Comparison of ENCODE assay signal across 8 mouse cellular contexts in genomic region chr6:113000666-113001287, GRCm38 (mm10). TPM values are rescaled to one million over a fixed set of nuclear protein-coding genes. Genes with fewer than 3 reads are reported as not detected.
DNase-seq lines count a peak whose midpoint lies in the region; ATAC-seq lines count a peak whose summit lies in the region.

No protein-coding gene starts in this region.

- peak; percentile 81 to 88 for DNase-seq in adrenal gland, adult 18-20 months (ENCODE audit: low spot score in 2 of 2)
- peak; percentile 96 for DNase-seq in embryo, embryonic 10.5 days (ENCODE audit: low spot score)
- peak; percentile 74 for DNase-seq in gastrocnemius, postnatal 25 days
- peak; percentile 91 for DNase-seq in intestine, embryonic 14.5 days (ENCODE audit: low spot score)
- peak; percentile 91 for DNase-seq in left cerebral cortex, postnatal 10 days (ENCODE audit: extremely low spot score in 1 of 2, low spot score in 2 of 2)
- DNase-seq in right cerebral cortex, postnatal 25 days, result peak; percentile 86
- peak; percentile 77 to 81 for DNase-seq in urinary bladder, postnatal 36 days (ENCODE audit: low spot score in 2 of 2)

- WGBS in intestine, embryonic 14.5 days, result 33% methylated on average over 11 of the region's 11 CpGs

- H3K4me1 ChIP-seq in intestine, embryonic 14.5 days (replicated peaks; ENCODE audit: control insufficient read depth, insufficient read depth, low read length), result no peaks in the 10 kb centered on the region; the same call in 1 of the 2 replicates

- H3K27me3 ChIP-seq in intestine, embryonic 14.5 days (replicated peaks; ENCODE audit: control insufficient read depth, insufficient read depth, low read length), result no peaks in the 10 kb centered on the region

- ATAC-seq in intestine, embryonic 14.5 days (replicated peaks; ENCODE audit: low FRiP score, low TSS enrichment, low read depth), result peak; percentile 82
- ATAC-seq in megakaryocyte-erythroid progenitor cell, adult 5-6 weeks (replicated peaks; ENCODE audit: low FRiP score, low TSS enrichment, poor library complexity, severe bottlenecking), result peak; percentile 93

- no peak overlapping the region for H3K9ac ChIP-seq in intestine, embryonic 14.5 days (ENCODE audit: low read length)

- H3K9me3 ChIP-seq in intestine, embryonic 14.5 days (ENCODE audit: control insufficient read depth, low read length), result no peaks in the 10 kb centered on the region

- intact Hi-C loops in left cerebral cortex, postnatal 10 days (cut with DNase I), result loop anchor here (5.0 kb wide), 2 partner anchors 283 to 298 kb away; no protein-coding TSS in a partner anchor

- H3K4me3 ChIP-seq in intestine, embryonic 14.5 days (ENCODE audit: low read depth, low read length), result no peak overlapping the region

- no peak overlapping the region for H3K4me2 ChIP-seq in intestine, embryonic 14.5 days (ENCODE audit: low read length)

- H3K36me3 ChIP-seq in intestine, embryonic 14.5 days (ENCODE audit: control insufficient read depth, insufficient read depth, low read length), result no peaks in the 10 kb centered on the region

- no peak overlapping the region for H3K27ac ChIP-seq in intestine, embryonic 14.5 days (ENCODE audit: low read depth)

RNA-seq across cellular contexts. Expression of gene Thumpd3, which starts 45.2 kb away (rescaled TPM):
- 10 to 100 TPM; 38.6 to 40.9 TPM for total RNA-seq in adrenal gland, adult 18-20 months (2021)
- total RNA-seq in gastrocnemius, postnatal 25 days (2021), result 10 to 100 TPM; 13.6 to 14.6 TPM
- polyA plus RNA-seq in intestine, embryonic 14.5 days (2014; fragmentation: Nextera tagmentation; extraction: Ambion mirVana), result 48.2 and 48.9 TPM in 2 replicates
- total RNA-seq in left cerebral cortex, postnatal 10 days (2021), result 10 to 100 TPM; 30.8 to 31.7 TPM
- total RNA-seq in megakaryocyte-erythroid progenitor cell, adult 5-6 weeks (2014; fragmentation: Nextera tagmentation), result 123 and 125 TPM in 2 replicates
- 147 and 161 TPM in 2 replicates for total RNA-seq in megakaryocyte-erythroid progenitor cell, adult 5-6 weeks (2017)

RNA-seq across cellular contexts. Expression of gene Srgap3, which starts 53.7 kb away (rescaled TPM):
- 10 to 100 TPM in 1 of 2 experiments, 1 to 10 TPM in 1; 9.4 to 14.7 TPM for total RNA-seq in adrenal gland, adult 18-20 months (2021)
- total RNA-seq in gastrocnemius, postnatal 25 days (2021), result 1 to 10 TPM; 1.8 to 2.1 TPM
- 5.5 and 6.8 TPM in 2 replicates for polyA plus RNA-seq in intestine, embryonic 14.5 days (2014; fragmentation: Nextera tagmentation; extraction: Ambion mirVana)
- total RNA-seq in left cerebral cortex, postnatal 10 days (2021), result 100 to 1,000 TPM; 257 to 266 TPM
- total RNA-seq in megakaryocyte-erythroid progenitor cell, adult 5-6 weeks (2014; fragmentation: Nextera tagmentation), result 2.3 and 2.8 TPM in 2 replicates
- 0.75 and 2.4 TPM in 2 replicates for total RNA-seq in megakaryocyte-erythroid progenitor cell, adult 5-6 weeks (2017)

Comparison
In these comparisons a context has a peak if more than half of its experiments do, and no peak if none do; other contexts are left out.
1. RNA of gene Srgap3, which starts 53.7 kb away (total RNA-seq): 257 to 266 TPM in left cerebral cortex, postnatal 10 days; 9.4 to 14.7 TPM in adrenal gland, adult 18-20 months, 0.75 to 2.8 TPM in megakaryocyte-erythroid progenitor cell, adult 5-6 weeks and 1.8 to 2.1 TPM in gastrocnemius, postnatal 25 days; every median in the first group is over 10 times any median in the second.
2. Peak in every context shown above with its lines, with median percentiles within 50 percentile points of each other: DNase-seq.